Mouse (Mus musculus) MEL-GATA-1-ER (cell line): Measurements from ENCODE around the gene Zc2hc1b.

Source experiments
- DNase-seq: peaks from one replicate; pipeline ENCODE4 v3.0.0-alpha.2; 2012; ENCODE audit warnings: low read depth; ENCODE audit errors: extremely low read depth

Gene Zc2hc1b

GRCm38 (mm10) chr10:13115030-13115429 lies 62.8 kb downstream of the Zc2hc1b start:
- DNase-seq = no peak

GRCm38 (mm10) chr10:13113641-13114040 lies 64.2 kb downstream of the Zc2hc1b start:
- no peak for DNase-seq

- DNase-seq = no peak
These were observed 65.0 kb downstream of the Zc2hc1b start for GRCm38 (mm10) chr10:13112849-13113248.

GRCm38 (mm10) chr10:13109781-13110180 lies 68.0 kb downstream of the Zc2hc1b start:
- DNase-seq = no peak

GRCm38 (mm10) chr10:13108847-13109246 lies 69.0 kb downstream of the Zc2hc1b start:
- no peak for DNase-seq

- no peak for DNase-seq
These were observed 69.7 kb downstream of the Zc2hc1b start for GRCm38 (mm10) chr10:13108021-13108548.

- DNase-seq = no peak
These were observed 70.8 kb downstream of the Zc2hc1b start for GRCm38 (mm10) chr10:13106909-13107624.

- DNase-seq = no peak
These were observed 74.0 kb downstream of the Zc2hc1b start for GRCm38 (mm10) chr10:13103838-13104237.

GRCm38 (mm10) chr10:13102360-13102759 lies 75.5 kb downstream of the Zc2hc1b start:
- no peak for DNase-seq

- DNase-seq = no peak
These were observed 77.7 kb downstream of the Zc2hc1b start for GRCm38 (mm10) chr10:13100061-13100648.
